Mouse (Mus musculus) adrenal gland, postnatal 10 days (tissue): ENCODE measurements at regions not wholly inside any gene's neighbourhood (a gene's known extent, or its start where the extent isn't known, plus 50 kb on each side); places are given as distances from the start of the nearest gene placed in this dataset.

Source experiments
- DNase-seq: peaks from one replicate; pipeline ENCODE4 v3.0.0; 2021; ENCODE audit warnings: mixed read lengths

GRCm38 (mm10) chr5:80484676-80485075, 535.3 kb upstream of the Adgrl3 start:
- DNase-seq: no peak

GRCm38 (mm10) chr5:80488332-80488731, 531.6 kb upstream of the Adgrl3 start:
- no peak for DNase-seq

GRCm38 (mm10) chr5:80508672-80509071, 511.3 kb upstream of the Adgrl3 start:
- peak; percentile 46 for DNase-seq

GRCm38 (mm10) chr5:80539997-80540396, 479.9 kb upstream of the Adgrl3 start:
- no peak for DNase-seq

- DNase-seq: no peak
Measured at GRCm38 (mm10) chr5:80551673-80552072, 468.3 kb upstream of the Adgrl3 start.

GRCm38 (mm10) chr5:80578741-80579140, 441.2 kb upstream of the Adgrl3 start:
- no peak for DNase-seq

- no peak for DNase-seq
Measured at GRCm38 (mm10) chr5:80611571-80611970, 408.4 kb upstream of the Adgrl3 start.

GRCm38 (mm10) chr5:80627225-80627624, 392.7 kb upstream of the Adgrl3 start:
- no peak for DNase-seq

- DNase-seq: no peak
Measured at GRCm38 (mm10) chr5:80659043-80659442, 360.9 kb upstream of the Adgrl3 start.

- DNase-seq: no peak
Measured at GRCm38 (mm10) chr5:80659530-80659929, 360.4 kb upstream of the Adgrl3 start.

GRCm38 (mm10) chr5:80670258-80670947, 349.5 kb upstream of the Adgrl3 start:
- no peak for DNase-seq

GRCm38 (mm10) chr5:80683431-80683830, 336.5 kb upstream of the Adgrl3 start:
- no peak for DNase-seq

- DNase-seq: no peak
Measured at GRCm38 (mm10) chr5:80700848-80701247, 319.1 kb upstream of the Adgrl3 start.

GRCm38 (mm10) chr5:80704732-80705131, 315.2 kb upstream of the Adgrl3 start:
- no peak for DNase-seq

- no peak for DNase-seq
Measured at GRCm38 (mm10) chr5:80706645-80707056, 313.3 kb upstream of the Adgrl3 start.
